Mouse (Mus musculus) activated CD4-positive, CD25-positive, alpha-beta regulatory T cell, adult 4 months (primary cell): ENCODE results near the gene Mfsd5. TPM values are rescaled to one million over a fixed set of nuclear protein-coding genes. Genes with fewer than 3 reads are reported as not detected.

Source experiments
- ATAC-seq: one replicate; pipeline ENCODE4 v1.8.0; 2017
- polyA plus RNA-seq, 2 experiments: library from polyadenylated mRNA; unstranded; fragments of 100-300 nt; shearing (Covaris generic); gene quantifications; one replicate each; pipeline ENCODE4 v1.2.1; 2017

Mfsd5 gene
- polyA plus RNA-seq, 2 experiments from 2014 or later = 36.7 to 40.7 TPM

- no peak for ATAC-seq
Measured at GRCm38 (mm10) chr15:102282463-102283292, 3.4 kb downstream of the Mfsd5 start.

GRCm38 (mm10) chr15:102283648-102284047 is 4.4 kb downstream of the Mfsd5 start:
- no peak for ATAC-seq

- no peak for ATAC-seq
Measured at GRCm38 (mm10) chr15:102287395-102287794, 8.1 kb downstream of the Mfsd5 start.

GRCm38 (mm10) chr15:102295633-102296367 is 16.5 kb downstream of the Mfsd5 start, which contains the start of gene Espl1:
Espl1 (plus strand) TSS chr15:102296266.
- ATAC-seq = peak; percentile 100

- ATAC-seq = no peak
Measured at GRCm38 (mm10) chr15:102296368-102297006, 17.2 kb downstream of the Mfsd5 start.

- no peak for ATAC-seq
Measured at GRCm38 (mm10) chr15:102302542-102302941, 23.3 kb downstream of the Mfsd5 start.

GRCm38 (mm10) chr15:102308717-102309116 is 29.5 kb downstream of the Mfsd5 start:
- ATAC-seq = no peak

- ATAC-seq = no peak
Measured at GRCm38 (mm10) chr15:102310074-102310845, 31.0 kb downstream of the Mfsd5 start.

GRCm38 (mm10) chr15:102311489-102311888 is 32.2 kb downstream of the Mfsd5 start:
- ATAC-seq = no peak

- ATAC-seq = no peak
Measured at GRCm38 (mm10) chr15:102315292-102315691, 36.0 kb downstream of the Mfsd5 start.

GRCm38 (mm10) chr15:102316263-102316662 is 37.0 kb downstream of the Mfsd5 start:
- peak; percentile 52 for ATAC-seq

- no peak for ATAC-seq
Measured at GRCm38 (mm10) chr15:102324654-102325473, 45.6 kb downstream of the Mfsd5 start.

- ATAC-seq = peak; percentile 94
Measured at GRCm38 (mm10) chr15:102326022-102326576, 46.8 kb downstream of the Mfsd5 start, which contains the start of gene Pfdn5. Pfdn5 (plus strand) TSS chr15:102326116.

- ATAC-seq = no peak
Measured at GRCm38 (mm10) chr15:102326892-102327291, 47.6 kb downstream of the Mfsd5 start.

Other genes starting within 250 kb of the Mfsd5 start
- 100 to 1,000 TPM in 1 of 2 experiments, 10 to 100 TPM in 1; 87.7 to 132 TPM for gene Eif4b, start 205.7 kb upstream of the Mfsd5 start, polyA plus RNA-seq
- gene Tns2, start 179.0 kb upstream of the Mfsd5 start, polyA plus RNA-seq = 1 to 10 TPM; 1.5 to 2.9 TPM
- gene Spryd3, start 143.2 kb upstream of the Mfsd5 start, polyA plus RNA-seq = 10 to 100 TPM; 19.5 to 42.0 TPM
- gene Igfbp6, start 135.1 kb upstream of the Mfsd5 start, polyA plus RNA-seq = under 1 TPM in 1 of 2 experiments, not detected in 1; 0.81 TPM
- gene Soat2, start 128.9 kb upstream of the Mfsd5 start, polyA plus RNA-seq = 1 to 10 TPM; 1.2 to 1.5 TPM
- 10 to 100 TPM; 21.5 to 23.1 TPM for gene Zfp740, start 76.2 kb upstream of the Mfsd5 start, polyA plus RNA-seq
- gene Csad, start 74.7 kb upstream of the Mfsd5 start, polyA plus RNA-seq = 1 to 10 TPM; 6.6 to 9.3 TPM
- 100 to 1,000 TPM; 511 to 537 TPM for gene Itgb7, start 47.5 kb upstream of the Mfsd5 start, polyA plus RNA-seq
- 10 to 100 TPM; 16.9 to 24.8 TPM for gene Rarg, start 21.9 kb upstream of the Mfsd5 start, polyA plus RNA-seq
- gene Gm9918, start 8.9 kb upstream of the Mfsd5 start, polyA plus RNA-seq = not detected
- 1 to 10 TPM; 3.6 to 5.0 TPM for gene Espl1, start 16.8 kb downstream of the Mfsd5 start, polyA plus RNA-seq
- gene Pfdn5, start 46.7 kb downstream of the Mfsd5 start, polyA plus RNA-seq = 1,000 to 10,000 TPM; 1,328 to 1,584 TPM
- gene Myg1, start 52.3 kb downstream of the Mfsd5 start, polyA plus RNA-seq = 100 to 1,000 TPM; 109 to 120 TPM
- gene Aaas, start 71.3 kb downstream of the Mfsd5 start, polyA plus RNA-seq = 10 to 100 TPM; 45.7 to 48.7 TPM
- gene Sp7, start 87.7 kb downstream of the Mfsd5 start, polyA plus RNA-seq = not detected
- gene Sp1, start 126.7 kb downstream of the Mfsd5 start, polyA plus RNA-seq = 10 to 100 TPM; 20.6 to 21.6 TPM
- not detected for gene Amhr2, start 165.9 kb downstream of the Mfsd5 start, polyA plus RNA-seq
- gene Prr13, start 179.6 kb downstream of the Mfsd5 start, polyA plus RNA-seq = 1,000 to 10,000 TPM; 1,157 to 1,321 TPM
- 100 to 1,000 TPM; 208 to 220 TPM for gene Pcbp2, start 191.1 kb downstream of the Mfsd5 start, polyA plus RNA-seq
- gene Gm10337, start 224.3 kb downstream of the Mfsd5 start, polyA plus RNA-seq = not detected
- 1 to 10 TPM; 5.5 to 6.2 TPM for gene Map3k12, start 237.6 kb downstream of the Mfsd5 start, polyA plus RNA-seq
- 10 to 100 TPM; 25.3 to 25.9 TPM for gene Tarbp2, start 238.7 kb downstream of the Mfsd5 start, polyA plus RNA-seq
- gene Npff, start 245.5 kb downstream of the Mfsd5 start, polyA plus RNA-seq = 1 to 10 TPM; 3.7 to 5.7 TPM